Mouse (Mus musculus): ENCODE measurements around the gene Lnx1.
A peak's percentile ranks its signal among the peaks of the same experiment; 100 is the strongest.

Lnx1 gene

GRCm38 (mm10) chr5:74649122-74649521 is 53.6 kb downstream of the Lnx1 start:
- DNase-seq (ENCODE audit: low read depth), result no peak

GRCm38 (mm10) chr5:74648216-74648615 is 54.5 kb downstream of the Lnx1 start:
- no peak for DNase-seq (ENCODE audit: low read depth)

GRCm38 (mm10) chr5:74647584-74647984 is 55.1 kb downstream of the Lnx1 start:
- DNase-seq (ENCODE audit: low read depth), result no peak

- peak; percentile 91 for DNase-seq (ENCODE audit: low read depth)
Observed at GRCm38 (mm10) chr5:74642291-74642690, 60.4 kb downstream of the Lnx1 start.

- peak; percentile 77 for DNase-seq (ENCODE audit: low read depth)
Observed at GRCm38 (mm10) chr5:74641000-74641399, 61.7 kb downstream of the Lnx1 start.

- DNase-seq (ENCODE audit: low read depth), result no peak
Observed at GRCm38 (mm10) chr5:74640504-74640903, 62.2 kb downstream of the Lnx1 start.

- no peak for DNase-seq (ENCODE audit: low read depth)
Observed at GRCm38 (mm10) chr5:74639516-74639915, 63.2 kb downstream of the Lnx1 start.

- peak; percentile 65 for DNase-seq (ENCODE audit: low read depth)
Observed at GRCm38 (mm10) chr5:74634391-74634790, 68.3 kb downstream of the Lnx1 start.

- DNase-seq (ENCODE audit: low read depth), result peak; percentile 24
Observed at GRCm38 (mm10) chr5:74633453-74633852, 69.3 kb downstream of the Lnx1 start.

GRCm38 (mm10) chr5:74632369-74633114 is 70.2 kb downstream of the Lnx1 start:
- DNase-seq (ENCODE audit: low read depth), result peak; percentile 57

- no peak for DNase-seq (ENCODE audit: low read depth)
Observed at GRCm38 (mm10) chr5:74628001-74628400, 74.7 kb downstream of the Lnx1 start.

- DNase-seq (ENCODE audit: low read depth), result no peak
Observed at GRCm38 (mm10) chr5:74624385-74624784, 78.3 kb downstream of the Lnx1 start.

- peak; percentile 24 for DNase-seq (ENCODE audit: low read depth)
Observed at GRCm38 (mm10) chr5:74623316-74624000, 79.3 kb downstream of the Lnx1 start.

- peak; percentile 47 for DNase-seq (ENCODE audit: low read depth)
Observed at GRCm38 (mm10) chr5:74621691-74622470, 80.8 kb downstream of the Lnx1 start.

GRCm38 (mm10) chr5:74618573-74619059 is 84.1 kb downstream of the Lnx1 start:
- peak; percentile 90 for DNase-seq (ENCODE audit: low read depth)

- peak; percentile 77 for DNase-seq (ENCODE audit: low read depth)
Observed at GRCm38 (mm10) chr5:74617816-74618572, 84.7 kb downstream of the Lnx1 start.

- DNase-seq (ENCODE audit: low read depth), result peak; percentile 47
Observed at GRCm38 (mm10) chr5:74613491-74614151, 89.1 kb downstream of the Lnx1 start.

- no peak for DNase-seq (ENCODE audit: low read depth)
Observed at GRCm38 (mm10) chr5:74612713-74613112, 90.0 kb downstream of the Lnx1 start.

GRCm38 (mm10) chr5:74610511-74610910 is 92.2 kb downstream of the Lnx1 start:
- DNase-seq (ENCODE audit: low read depth), result no peak

GRCm38 (mm10) chr5:74606213-74606612 is 96.5 kb downstream of the Lnx1 start:
- DNase-seq (ENCODE audit: low read depth), result no peak

- DNase-seq (ENCODE audit: low read depth), result no peak
Observed at GRCm38 (mm10) chr5:74603306-74603705, 99.4 kb downstream of the Lnx1 start.
